Mouse (Mus musculus): ENCODE measurements around the gene Tbca. TPM values are rescaled to one million over a fixed set of nuclear protein-coding genes. Genes with fewer than 3 reads are reported as not detected.

The Tbca gene
- polyA plus RNA-seq, 1 experiment from 2014 or later = 212 TPM

DNA sequence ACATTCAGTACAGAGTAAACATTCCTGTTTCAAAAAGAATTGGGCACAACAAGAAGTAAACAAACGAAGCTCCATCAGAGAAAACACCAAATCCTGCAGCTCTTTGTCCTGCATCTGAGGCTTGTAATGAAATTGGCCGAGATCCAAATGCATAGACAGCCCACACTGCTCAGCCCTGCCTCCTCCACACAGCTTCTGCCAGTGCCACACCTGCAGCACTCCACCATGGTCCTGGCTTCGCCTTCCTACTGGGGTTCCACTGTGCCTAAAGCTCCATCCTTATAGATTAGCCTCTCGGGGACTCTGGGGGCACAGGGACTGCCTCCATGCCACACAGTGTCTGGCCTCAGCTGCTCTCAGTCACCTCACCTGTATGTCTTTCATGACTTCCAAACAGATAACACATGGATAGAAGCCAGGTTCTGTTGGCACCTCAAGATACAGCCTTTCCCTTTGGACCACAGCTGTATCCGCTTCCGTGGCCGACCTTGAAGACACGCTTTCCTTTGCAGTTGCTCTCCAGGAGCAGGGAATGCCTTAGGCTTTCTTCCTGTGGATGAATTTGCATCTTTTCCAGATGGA lies 50.1 kb downstream of the Tbca start:
- Histone ChIP-seq H3K4me2 (replicated peaks; ENCODE audit: low read depth, low read length) (no peak overlapping the region), H3K4me1 (ENCODE audit: insufficient read depth, low read depth, low read length) (no peaks in the 10 kb centered on the region), H3K36me3 (ENCODE audit: insufficient read depth, low read length) (0 out of 2 replicates have a peak, but pooled peaks cover 11% of the 10 kb centered on the region), H3K27me3 (replicated peaks; ENCODE audit: insufficient read depth, low read length) (no peaks in the 10 kb centered on the region), H3K27ac (ENCODE audit: low read length) (no peak overlapping the region), H3K9ac (replicated peaks; ENCODE audit: low read depth) (no peak overlapping the region), H3K9me3 (ENCODE audit: low read length) (no peaks in the 10 kb centered on the region), H3K4me3 (ENCODE audit: low read depth, low read length) (no peak overlapping the region)
- WGBS = 89% methylated on average over 8 of the region's 8 CpGs
- DNase-seq (ENCODE audit: low spot score) (no peak), ATAC-seq (no peak)
- TF ChIP-seq CTCF (IDR thresholded peaks at IDR 0.05) = no peak
- TF ChIP-seq EP300 (IDR thresholded peaks at IDR 0.05) = no peak

- Histone ChIP-seq H3K9me3 (ENCODE audit: low read length) (no peaks in the 10 kb centered on the region), H3K27ac (ENCODE audit: low read length) (no peak overlapping the region), H3K36me3 (ENCODE audit: insufficient read depth, low read length) (0 out of 2 replicates have a peak, but pooled peaks cover 11% of the 10 kb centered on the region), H3K27me3 (replicated peaks; ENCODE audit: insufficient read depth, low read length) (no peaks in the 10 kb centered on the region), H3K4me1 (ENCODE audit: insufficient read depth, low read depth, low read length) (no peaks in the 10 kb centered on the region), H3K4me2 (replicated peaks; ENCODE audit: low read depth, low read length) (no peak overlapping the region), H3K4me3 (ENCODE audit: low read depth, low read length) (no peak overlapping the region), H3K9ac (replicated peaks; ENCODE audit: low read depth) (no peak overlapping the region)
- no peak for ATAC-seq
- DNase-seq (ENCODE audit: low spot score) = no peak
- 83% methylated on average over 5 of the region's 5 CpGs for WGBS
- TF ChIP-seq EP300 (IDR thresholded peaks at IDR 0.05) = no peak
- no peak for TF ChIP-seq CTCF (IDR thresholded peaks at IDR 0.05)
These were observed 54.5 kb downstream of the Tbca start for GRCm38 (mm10) chr13:94843236-94843635.

- 56% methylated on average over 7 of the region's 7 CpGs for WGBS
- Histone ChIP-seq H3K9ac (replicated peaks; ENCODE audit: low read depth) (no peak overlapping the region), H3K36me3 (ENCODE audit: insufficient read depth, low read length) (no peaks in the 10 kb centered on the region), H3K4me2 (replicated peaks; ENCODE audit: low read depth, low read length) (no peak overlapping the region), H3K9me3 (ENCODE audit: low read length) (no peaks in the 10 kb centered on the region), H3K27me3 (replicated peaks; ENCODE audit: insufficient read depth, low read length) (no peaks in the 10 kb centered on the region), H3K4me1 (ENCODE audit: insufficient read depth, low read depth, low read length) (no peaks in the 10 kb centered on the region), H3K27ac (ENCODE audit: low read length) (no peak overlapping the region), H3K4me3 (ENCODE audit: low read depth, low read length) (no peak overlapping the region)
- TF ChIP-seq EP300 (IDR thresholded peaks at IDR 0.05) (no peak), CTCF (IDR thresholded peaks at IDR 0.05) (no peak)
- DNase-seq (ENCODE audit: low spot score) (no peak), ATAC-seq (no peak)
These were observed 59.2 kb downstream of the Tbca start for GRCm38 (mm10) chr13:94847870-94848269.

- ATAC-seq = 0 out of 2 replicates have a peak, but pooled peaks have one; percentile 14
- 32% methylated on average over 13 of the region's 13 CpGs for WGBS
- no peak overlapping the region for H3K4me2 ChIP-seq (replicated peaks; ENCODE audit: low read depth, low read length)
- H3K4me3 ChIP-seq (ENCODE audit: low read depth, low read length) = no peak overlapping the region
- H3K36me3 ChIP-seq (ENCODE audit: insufficient read depth, low read length) = no peaks in the 10 kb centered on the region
- no peak for DNase-seq (ENCODE audit: low spot score)
- H3K27ac ChIP-seq (ENCODE audit: low read length) = no peak overlapping the region
- H3K9me3 ChIP-seq (ENCODE audit: low read length) = no peaks in the 10 kb centered on the region
- H3K9ac ChIP-seq (replicated peaks; ENCODE audit: low read depth) = no peak overlapping the region
- H3K27me3 ChIP-seq (replicated peaks; ENCODE audit: insufficient read depth, low read length) = no peaks in the 10 kb centered on the region
- H3K4me1 ChIP-seq (ENCODE audit: insufficient read depth, low read depth, low read length) = no peaks in the 10 kb centered on the region
- TF ChIP-seq CTCF (IDR thresholded peaks at IDR 0.05) = no peak
These were observed 60.6 kb downstream of the Tbca start for GRCm38 (mm10) chr13:94849351-94849750.

GRCm38 (mm10) chr13:94858016-94858575 lies 69.4 kb downstream of the Tbca start:
- Histone ChIP-seq H3K36me3 (ENCODE audit: insufficient read depth, low read length) (no peaks in the 10 kb centered on the region), H3K9me3 (ENCODE audit: low read length) (no peaks in the 10 kb centered on the region), H3K4me1 (ENCODE audit: insufficient read depth, low read depth, low read length) (no peaks in the 10 kb centered on the region), H3K4me2 (replicated peaks; ENCODE audit: low read depth, low read length) (no peak overlapping the region), H3K9ac (replicated peaks; ENCODE audit: low read depth) (no peak overlapping the region), H3K4me3 (ENCODE audit: low read depth, low read length) (no peak overlapping the region), H3K27ac (ENCODE audit: low read length) (no peak overlapping the region), H3K27me3 (replicated peaks; ENCODE audit: insufficient read depth, low read length) (no peaks in the 10 kb centered on the region)
- no peak for DNase-seq (ENCODE audit: low spot score)
- WGBS = 76% methylated on average over 8 of the region's 8 CpGs
- no peak for ATAC-seq
- TF ChIP-seq CTCF (IDR thresholded peaks at IDR 0.05) = no peak
- TF ChIP-seq EP300 (IDR thresholded peaks at IDR 0.05) = no peak

DNA sequence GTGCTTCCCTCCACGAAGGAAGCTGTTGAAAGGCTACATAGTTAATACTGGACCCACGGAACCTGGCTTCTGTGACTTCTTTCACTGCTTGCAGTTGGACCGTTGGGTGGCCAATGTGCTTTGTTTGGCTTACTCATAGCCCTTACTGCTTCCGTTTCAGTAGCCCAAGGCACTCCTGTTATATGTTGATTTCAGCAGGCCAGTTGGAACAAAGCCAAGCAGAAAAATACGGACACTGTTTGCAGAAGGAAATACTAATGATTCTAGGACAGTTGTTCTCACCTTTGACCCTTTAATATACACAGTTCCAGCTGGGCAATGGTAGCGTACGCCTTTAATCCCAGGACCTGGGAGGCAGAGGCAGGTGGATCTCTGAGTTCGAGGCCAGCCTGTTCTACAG lies 70.5 kb downstream of the Tbca start:
- no peak overlapping the region for H3K9ac ChIP-seq (replicated peaks; ENCODE audit: low read depth)
- H3K9me3 ChIP-seq (ENCODE audit: low read length) = no peaks in the 10 kb centered on the region
- 49% methylated on average over 8 of the region's 8 CpGs for WGBS
- ATAC-seq = no peak
- H3K4me3 ChIP-seq (ENCODE audit: low read depth, low read length) = no peak overlapping the region
- H3K4me2 ChIP-seq (replicated peaks; ENCODE audit: low read depth, low read length) = no peak overlapping the region
- TF ChIP-seq EP300 (IDR thresholded peaks at IDR 0.05) = no peak
- TF ChIP-seq CTCF (IDR thresholded peaks at IDR 0.05) = no peak
- no peaks in the 10 kb centered on the region for H3K4me1 ChIP-seq (ENCODE audit: insufficient read depth, low read depth, low read length)
- H3K27ac ChIP-seq (ENCODE audit: low read length) = no peak overlapping the region
- H3K36me3 ChIP-seq (ENCODE audit: insufficient read depth, low read length) = no peaks in the 10 kb centered on the region
- no peak for DNase-seq (ENCODE audit: low spot score)
- no peaks in the 10 kb centered on the region for H3K27me3 ChIP-seq (replicated peaks; ENCODE audit: insufficient read depth, low read length)
